Mouse (Mus musculus) retina, postnatal 7 days (tissue): ENCODE results near the gene Fnip2.
"Not testable (repeated sequence)": the region's sequence is repeated elsewhere in the genome, so short reads cannot be mapped to it uniquely, and the experiment has no call there.

ENCODE experiments used
- DNase-seq: peaks from one replicate; pipeline ENCODE4 v3.0.0-alpha.2; 2012; ENCODE audit warnings: low read depth, low spot score

Gene Fnip2

GRCm38 (mm10) chr3:79478400-79478799, 89.2 kb downstream of the Fnip2 start:
- DNase-seq: no peak

DNA sequence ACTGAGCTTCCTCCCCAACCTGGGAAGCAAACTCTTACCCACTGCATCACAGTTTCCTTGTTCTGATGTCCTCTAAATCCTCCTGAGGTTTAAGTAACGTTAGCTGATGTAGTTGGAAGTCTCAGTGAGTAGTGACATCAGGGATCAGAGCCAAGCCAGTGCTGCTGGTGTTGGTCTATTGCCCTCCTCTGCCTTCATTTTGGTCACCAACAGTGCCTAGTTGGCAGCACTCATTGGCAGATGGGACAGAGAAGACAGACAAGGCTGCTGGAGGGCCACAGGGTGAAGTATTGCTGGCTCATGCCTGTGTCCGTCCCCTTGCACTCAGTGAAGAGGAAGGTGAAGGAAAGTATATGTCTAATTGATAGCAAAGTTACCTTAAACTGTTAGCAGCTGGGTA, 91.6 kb downstream of the Fnip2 start:
- DNase-seq: no peak

DNA sequence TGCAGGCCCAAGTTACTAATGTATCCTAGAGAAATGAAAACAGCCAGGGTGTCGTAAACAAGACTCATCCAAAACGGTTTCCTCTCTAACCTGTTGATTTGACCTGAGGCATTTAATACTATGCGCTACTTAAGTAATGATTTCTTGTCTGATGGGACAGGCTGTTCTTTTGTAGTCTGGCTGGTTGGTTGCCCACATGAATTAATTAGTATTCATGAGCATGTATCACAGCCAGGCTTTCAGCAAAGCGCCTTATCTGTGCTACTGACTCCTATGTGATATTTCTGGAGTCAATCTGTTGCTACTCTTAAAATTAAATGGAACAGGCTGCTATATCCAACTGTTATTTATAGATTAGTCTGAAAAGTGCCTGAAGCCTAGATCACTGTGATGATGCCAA, 92.7 kb downstream of the Fnip2 start:
- no peak for DNase-seq

- no peak for DNase-seq
Measured at GRCm38 (mm10) chr3:79472362-79472761, 95.2 kb downstream of the Fnip2 start.

DNA sequence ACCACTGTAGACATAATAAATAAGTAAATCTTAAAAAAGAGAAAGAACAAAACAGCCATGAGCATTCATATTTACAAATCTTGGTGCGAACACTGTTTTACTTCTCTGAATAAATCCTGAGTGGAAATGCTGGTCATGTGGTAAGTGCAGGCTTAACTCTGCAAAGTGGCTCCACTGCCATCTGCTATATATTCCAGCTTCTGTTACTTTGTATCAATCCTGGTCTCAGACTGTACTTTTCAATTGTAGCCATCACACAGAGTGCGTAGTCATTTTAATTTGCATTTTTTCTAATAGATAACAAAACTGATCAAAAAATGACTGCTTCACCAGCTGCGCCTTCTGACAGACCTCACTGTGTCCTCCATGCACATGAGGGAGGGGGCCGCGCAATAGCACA, 98.2 kb downstream of the Fnip2 start:
- DNase-seq: no peak

GRCm38 (mm10) chr3:79458651-79459275, 108.8 kb downstream of the Fnip2 start:
- DNase-seq: no peak

DNA sequence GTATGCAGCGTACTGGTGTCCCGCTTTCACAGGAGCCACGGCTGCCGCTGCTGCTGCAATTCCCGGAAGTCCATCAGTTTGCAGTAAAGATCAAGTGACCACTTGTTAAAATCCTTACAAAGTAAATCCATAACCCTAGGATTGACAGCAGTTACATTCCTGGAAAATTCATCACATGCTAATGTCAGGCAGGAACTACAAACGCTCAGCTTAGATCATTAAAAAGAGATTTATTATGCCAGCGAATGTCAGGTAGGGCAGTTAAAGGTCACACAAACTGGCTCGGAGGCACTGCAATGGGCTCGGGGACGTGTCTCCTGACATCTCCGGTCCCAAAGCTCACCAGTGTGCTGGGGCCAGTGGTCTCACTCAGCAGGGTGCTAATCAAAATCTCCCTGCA, 111.8 kb downstream of the Fnip2 start:
- DNase-seq: no peak

DNA sequence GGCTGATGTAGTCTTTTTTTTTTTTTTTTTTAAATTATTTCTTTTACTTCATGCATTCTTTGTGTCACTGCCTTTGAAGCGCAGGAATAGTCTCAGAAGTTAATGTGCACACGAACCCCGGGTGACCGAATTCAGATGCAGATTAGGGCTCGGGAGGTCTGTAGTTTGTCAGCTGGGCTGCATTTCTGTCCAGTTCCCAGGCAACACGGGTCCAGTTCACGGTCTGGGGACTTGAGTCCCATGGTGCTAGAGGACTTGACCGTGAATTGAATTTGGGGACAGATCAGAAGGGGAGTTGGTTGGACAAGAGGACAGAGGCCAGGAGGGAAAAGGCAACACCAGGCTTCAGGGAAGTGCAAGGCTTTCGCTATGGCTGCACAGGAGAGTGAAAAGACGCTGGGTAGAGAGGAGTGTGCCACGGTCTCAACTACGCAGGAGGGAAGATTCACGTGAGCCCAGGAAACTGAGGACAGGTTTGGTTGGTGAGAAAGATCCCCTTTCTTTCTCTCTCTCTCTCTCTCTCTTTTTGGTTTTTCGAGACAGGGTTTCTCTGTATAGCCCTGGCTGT, 114.8 kb downstream of the Fnip2 start:
- DNase-seq: no peak

- no peak for DNase-seq
Measured at GRCm38 (mm10) chr3:79449361-79449760, 118.2 kb downstream of the Fnip2 start.

DNA sequence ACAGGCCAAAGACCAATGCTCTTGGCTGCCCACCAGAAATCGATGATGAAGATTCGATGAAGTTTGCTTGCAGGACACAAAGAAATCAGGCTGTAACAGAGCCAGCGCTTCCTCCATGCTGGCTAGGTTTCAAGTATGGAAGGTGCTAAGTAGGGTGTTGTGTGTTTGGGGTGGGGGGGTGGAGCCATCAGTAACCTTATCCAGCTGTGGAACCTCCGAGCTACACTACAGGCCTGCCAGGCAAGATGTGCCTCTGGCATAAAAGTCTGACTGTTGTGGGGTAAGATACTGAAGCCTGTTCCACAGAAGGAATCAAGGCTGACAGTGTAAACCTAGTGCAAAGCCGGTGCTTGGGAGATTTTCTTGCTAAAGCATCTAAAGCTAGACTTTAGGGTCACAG, 119.2 kb downstream of the Fnip2 start:
- no peak for DNase-seq

GRCm38 (mm10) chr3:79446648-79447047, 120.9 kb downstream of the Fnip2 start:
- DNase-seq: not testable (repeated sequence)

DNA sequence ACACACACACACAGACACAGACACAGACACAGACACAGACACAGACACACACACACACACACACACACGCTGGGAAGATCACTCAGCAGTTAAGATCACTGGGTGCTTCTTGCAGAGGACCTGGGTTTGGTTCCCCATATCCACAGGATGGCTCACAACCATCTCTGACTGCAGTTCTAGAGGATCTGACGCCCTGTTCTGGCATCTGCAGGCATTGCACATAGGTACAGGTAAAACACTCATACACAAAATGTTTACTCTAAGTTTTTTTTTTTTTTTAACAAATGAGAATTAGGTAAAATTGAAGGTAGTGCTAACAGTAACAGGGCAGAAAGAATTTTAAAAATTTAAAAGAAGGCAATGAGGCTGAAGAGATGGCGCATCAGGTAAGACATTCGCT, 121.5 kb downstream of the Fnip2 start:
- no peak for DNase-seq

DNA sequence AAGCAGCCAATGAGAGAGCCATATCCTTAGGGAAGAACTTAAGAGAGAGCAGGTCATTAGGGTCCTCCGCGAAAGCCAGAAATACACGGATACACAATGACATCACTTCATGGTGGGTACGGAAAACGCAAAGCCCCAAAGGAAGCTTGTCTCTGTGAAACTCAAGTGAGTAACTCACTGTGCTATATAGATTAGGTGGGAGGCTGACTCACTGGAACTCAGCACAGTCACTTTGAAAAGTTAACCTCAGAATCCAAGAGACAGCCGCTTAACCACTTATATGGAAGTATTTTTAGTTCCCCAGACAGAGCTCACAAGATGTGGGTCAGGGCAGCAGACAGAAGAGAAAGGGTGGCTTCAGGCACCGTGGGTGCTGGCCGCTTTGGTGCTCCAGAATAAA, 122.6 kb downstream of the Fnip2 start:
- DNase-seq: no peak

- DNase-seq: no peak
Measured at GRCm38 (mm10) chr3:79443850-79444249, 123.7 kb downstream of the Fnip2 start.

DNA sequence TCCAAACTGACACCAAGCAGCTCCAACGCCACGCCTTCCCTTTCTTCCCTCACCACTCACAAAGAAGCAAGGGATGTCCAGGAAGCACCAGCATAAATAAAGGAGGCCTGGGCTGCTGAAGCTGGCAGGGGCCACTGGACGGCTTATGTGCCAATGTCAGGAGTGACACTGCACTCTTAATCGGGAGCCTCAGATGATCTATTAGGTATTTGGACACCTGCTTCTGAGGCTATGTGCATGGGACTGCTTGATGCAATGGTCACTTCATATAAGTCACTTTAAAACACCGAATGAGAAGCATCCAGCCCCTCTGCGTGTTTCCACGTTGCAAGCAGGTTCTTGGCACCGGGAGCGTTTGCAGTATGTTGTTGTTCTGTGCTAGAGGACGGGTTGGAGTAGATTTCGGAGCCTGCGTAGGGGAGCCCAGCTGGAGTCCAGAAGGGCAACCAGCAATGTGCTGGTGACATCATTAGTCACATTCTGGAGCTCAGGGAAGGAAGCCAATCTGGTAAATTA, 126.6 kb downstream of the Fnip2 start:
- DNase-seq: no peak

GRCm38 (mm10) chr3:79438276-79438675, 129.3 kb downstream of the Fnip2 start:
- no peak for DNase-seq

- DNase-seq: no peak
Measured at GRCm38 (mm10) chr3:79436186-79436585, 131.4 kb downstream of the Fnip2 start.

- DNase-seq: no peak
Measured at GRCm38 (mm10) chr3:79434985-79435384, 132.6 kb downstream of the Fnip2 start.

GRCm38 (mm10) chr3:79434436-79434835, 133.2 kb downstream of the Fnip2 start:
- no peak for DNase-seq

GRCm38 (mm10) chr3:79433593-79433992, 134.0 kb downstream of the Fnip2 start:
- DNase-seq: no peak

- no peak for DNase-seq
Measured at GRCm38 (mm10) chr3:79425441-79425840, 142.2 kb downstream of the Fnip2 start.

DNA sequence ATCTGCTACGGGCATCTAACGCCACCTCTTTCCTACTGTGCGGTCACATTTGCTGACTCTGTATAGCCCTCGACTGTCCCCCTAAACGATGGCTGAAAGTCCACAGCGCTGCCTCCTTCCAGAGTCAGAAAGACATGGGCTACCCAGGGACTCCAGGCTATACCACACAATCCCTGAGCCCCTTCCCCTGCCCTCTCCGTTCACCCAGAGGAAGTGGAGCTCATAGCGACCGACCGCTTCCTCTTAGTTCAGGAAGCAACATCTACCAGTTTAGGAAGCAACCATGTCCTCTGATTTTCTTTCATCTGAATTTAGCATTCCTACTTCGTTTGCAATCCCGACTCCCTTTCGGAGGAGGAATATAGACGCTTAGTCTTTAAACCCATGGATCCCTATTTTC, 148.7 kb downstream of the Fnip2 start:
- no peak for DNase-seq

GRCm38 (mm10) chr3:79416944-79417680, 150.5 kb downstream of the Fnip2 start:
- no peak for DNase-seq
